Mouse (Mus musculus) left cerebral cortex, postnatal 25 days (tissue): Measurements from ENCODE around the gene Snrnp25. TPM values are rescaled to one million over a fixed set of nuclear protein-coding genes. Genes with fewer than 3 reads are reported as not detected.

ENCODE experiments used
- total RNA-seq, 2 experiments: library from RNA; stranded (reverse); gene quantifications; 2 replicates each; pipeline ENCODE4 v1.2.3; 2021

Gene Snrnp25
- total RNA-seq, 2 experiments from 2014 or later = 23.7 to 23.9 TPM

Other genes with a start within 250 kb of the Snrnp25 start
- not detected for gene 4930524B15Rik, start 239.8 kb upstream of the Snrnp25 start, total RNA-seq
- gene Nsg2, start 205.0 kb upstream of the Snrnp25 start, total RNA-seq = 100 to 1,000 TPM; 662 to 666 TPM
- gene Il9r, start 5.1 kb upstream of the Snrnp25 start, total RNA-seq = not detected
- gene Rhbdf1, start 16.9 kb downstream of the Snrnp25 start, total RNA-seq = 10 to 100 TPM; 13.5 to 15.7 TPM
- gene Mpg, start 21.1 kb downstream of the Snrnp25 start, total RNA-seq = 10 to 100 TPM; 20.0 to 20.8 TPM
- 10 to 100 TPM; 42.5 to 50.0 TPM for gene Nprl3, start 62.3 kb downstream of the Snrnp25 start, total RNA-seq
- not detected for gene Hba-x, start 71.0 kb downstream of the Snrnp25 start, total RNA-seq
- 100 to 1,000 TPM; 501 to 528 TPM for gene Hba-a1, start 78.1 kb downstream of the Snrnp25 start, total RNA-seq
- under 1 TPM in 1 of 2 experiments, not detected in 1; 0.73 TPM for gene Hbq1b, start 81.5 kb downstream of the Snrnp25 start, total RNA-seq
- 100 to 1,000 TPM; 427 to 477 TPM for gene Hba-a2, start 91.1 kb downstream of the Snrnp25 start, total RNA-seq
- gene Hbq1a, start 94.7 kb downstream of the Snrnp25 start, total RNA-seq = 1 to 10 TPM in 1 of 2 experiments, not detected in 1; 1.4 TPM
- 10 to 100 TPM; 12.4 to 15.3 TPM for gene Sh3pxd2b, start 142.4 kb downstream of the Snrnp25 start, total RNA-seq
- gene Ubtd2, start 250.0 kb downstream of the Snrnp25 start, total RNA-seq = 10 to 100 TPM; 52.9 to 65.0 TPM